Mouse (Mus musculus) kidney, postnatal 0 days (tissue): Measurements from ENCODE around the gene Tmem240. TPM values are rescaled to one million over a fixed set of nuclear protein-coding genes. Genes with fewer than 3 reads are reported as not detected.
"Not testable (repeated sequence)": the region's sequence is repeated elsewhere in the genome, so short reads cannot be mapped to it uniquely, and the experiment has no call there.

Source experiments
- ATAC-seq: fragments of 200-750 bp; cut with Nextera tagmentation; replicated peaks from 2 replicates; pipeline ENCODE4 v1.8.0; 2017; ENCODE audit warnings: low read depth, moderate number of reproducible peaks, moderate TSS enrichment, moderate library complexity; ENCODE audit not compliant: low FRiP score
- DNase-seq: peaks from one replicate; pipeline ENCODE4 v3.0.0-alpha.2; 2016; ENCODE audit warnings: low spot score
- H3K27ac ChIP-seq: fragments of 300-500 bp; sonication (generic); 2 replicates; pipeline ENCODE4 v1.5.1; 2014; ENCODE audit warnings: mild to moderate bottlenecking
- H3K27me3 ChIP-seq: fragments of 300-500 bp; sonication (generic); 2 replicates; pipeline ENCODE4 v1.6.1; 2014; ENCODE audit warnings: low read length, mixed read lengths; ENCODE audit not compliant: insufficient read depth
- H3K36me3 ChIP-seq: fragments of 300-500 bp; sonication (generic); 2 replicates; pipeline ENCODE4 v1.6.1; 2014; ENCODE audit warnings: low read length, mixed read lengths; ENCODE audit not compliant: insufficient read depth
- H3K4me1 ChIP-seq: fragments of 300-500 bp; sonication (generic); replicated peaks from 2 replicates; pipeline ENCODE4 v1.6.1; 2014; ENCODE audit warnings: antibody characterized with exemption, low read length, mixed read lengths; ENCODE audit not compliant: insufficient read depth
- H3K4me2 ChIP-seq: fragments of 300-500 bp; sonication (generic); 2 replicates; pipeline ENCODE4 v1.6.1; 2014; ENCODE audit warnings: mild to moderate bottlenecking, low read length, moderate library complexity, mixed read lengths
- H3K4me3 ChIP-seq: fragments of 300-500 bp; sonication (generic); replicated peaks from 2 replicates; pipeline ENCODE4 v1.5.1; 2014; ENCODE audit warnings: low read depth, low read length
- H3K9ac ChIP-seq: fragments of 300-500 bp; sonication (generic); 2 replicates; pipeline ENCODE4 v1.6.1; 2014; ENCODE audit warnings: low read depth, low read length
- H3K9me3 ChIP-seq: fragments of 300-500 bp; sonication (generic); replicated peaks from 2 replicates; pipeline ENCODE4 v1.6.1; 2016; ENCODE audit warnings: low read length, inconsistent platforms, mixed read lengths
- CTCF ChIP-seq: IDR thresholded peaks from 2 replicates; pipeline ENCODE4 v1.5.1; 2016; ENCODE audit warnings: antibody characterized with exemption, low read depth, mild to moderate bottlenecking, moderate library complexity
- WGBS: fragments of 180-500 bp; shearing (Covaris S2); extraction: QIAGEN DNeasy Blood & Tissue Kit; methylation state at CpG from one replicate; pipeline ENCODE4 v1.1.7; 2014; 5-methylcytosine and 5-hydroxymethylcytosine counted together
- polyA plus RNA-seq: library from polyadenylated mRNA; unstranded; fragments of >200 nt; fragmentation: Nextera tagmentation; extraction: Ambion mirVana; gene quantifications from 2 replicates; pipeline ENCODE4 v1.2.1, GENCODE M21; 2015

Gene Tmem240
- polyA plus RNA-seq, 1 experiment from 2014 or later, result 0.47 TPM

- no peak for TF ChIP-seq CTCF
- Histone ChIP-seq H3K9ac (no peak overlapping the region), H3K4me2 (no peak overlapping the region), H3K27ac (no peak overlapping the region), H3K4me1 (peaks cover 6% of the 10 kb centered on the region; the same call in 1 of the 2 replicates), H3K9me3 (no peaks in the 10 kb centered on the region), H3K27me3 (no peaks in the 10 kb centered on the region), H3K4me3 (no peak overlapping the region), H3K36me3 (peaks cover 34% of the 10 kb centered on the region; the same call in 1 of the 2 replicates)
- DNase-seq, result no peak
- no peak for ATAC-seq
- 83% methylated on average over 6 of the region's 6 CpGs for WGBS
Measured at GRCm38 (mm10) chr4:155739152-155739551, 4.6 kb downstream of the Tmem240 start.

- no peak overlapping the region for H3K4me3 ChIP-seq
- DNase-seq (no peak), ATAC-seq (no peak)
- no peak for TF ChIP-seq CTCF
- H3K36me3 ChIP-seq, result peaks cover 43% of the 10 kb centered on the region
- H3K9ac ChIP-seq, result no peak overlapping the region
- no peaks in the 10 kb centered on the region for H3K27me3 ChIP-seq
- no peaks in the 10 kb centered on the region for H3K9me3 ChIP-seq
- H3K27ac ChIP-seq, result no peak overlapping the region
- no peak overlapping the region for H3K4me2 ChIP-seq
- WGBS, result 80% methylated on average over 37 of the region's 37 CpGs
- peaks cover 6% of the 10 kb centered on the region; the same call in 1 of the 2 replicates for H3K4me1 ChIP-seq
Measured at GRCm38 (mm10) chr4:155739741-155740636, 5.4 kb downstream of the Tmem240 start.

DNA sequence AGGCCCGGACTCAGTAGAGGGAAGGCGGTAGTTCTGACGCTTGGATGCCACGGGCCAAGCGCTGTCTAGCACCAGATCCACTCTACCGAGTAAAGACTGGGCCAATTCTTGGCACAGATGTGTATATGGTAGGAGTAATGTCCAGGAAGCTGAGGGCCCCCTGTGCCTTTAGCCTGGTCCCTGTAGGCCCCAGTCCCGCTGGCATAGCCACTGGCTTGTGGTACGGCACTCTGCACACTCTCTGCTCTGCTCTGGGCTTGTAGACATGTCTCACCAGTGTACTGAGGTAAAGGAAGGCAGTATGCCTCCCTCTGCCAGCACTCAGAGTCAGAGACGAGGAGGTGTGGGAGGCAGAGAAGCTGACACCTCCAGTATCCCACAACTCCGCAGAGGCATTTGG is 6.1 kb downstream of the Tmem240 start:
- DNase-seq, H3K27me3 ChIP-seq, H3K9ac ChIP-seq, H3K9me3 ChIP-seq, H3K4me3 ChIP-seq, H3K27ac ChIP-seq, ATAC-seq, H3K4me2 ChIP-seq, H3K4me1 ChIP-seq: not testable (repeated sequence)
- 77% methylated on average over 10 of the region's 10 CpGs for WGBS
- H3K36me3 ChIP-seq, result peaks cover 49% of the 10 kb centered on the region

GRCm38 (mm10) chr4:155742684-155743083 is 8.1 kb downstream of the Tmem240 start:
- 93% methylated on average over 5 of the region's 5 CpGs for WGBS
- Histone ChIP-seq H3K4me1 (no peaks in the 10 kb centered on the region), H3K9ac (no peak overlapping the region), H3K27me3 (no peaks in the 10 kb centered on the region), H3K27ac (no peak overlapping the region), H3K4me2 (no peak overlapping the region), H3K36me3 (peaks cover 61% of the 10 kb centered on the region), H3K4me3 (no peak overlapping the region), H3K9me3 (no peaks in the 10 kb centered on the region)
- TF ChIP-seq CTCF, result no peak
- DNase-seq (no peak), ATAC-seq (no peak)

- no peak for TF ChIP-seq CTCF
- Histone ChIP-seq H3K9me3 (no peaks in the 10 kb centered on the region), H3K4me2 (no peak overlapping the region), H3K4me1 (no peaks in the 10 kb centered on the region), H3K9ac (no peak overlapping the region), H3K27me3 (no peaks in the 10 kb centered on the region), H3K27ac (no peak overlapping the region), H3K36me3 (peaks cover 75% of the 10 kb centered on the region), H3K4me3 (no peak overlapping the region)
- WGBS, result 85% methylated on average over 8 of the region's 8 CpGs
- DNase-seq (no peak), ATAC-seq (no peak)
Measured at GRCm38 (mm10) chr4:155744474-155744873, 9.9 kb downstream of the Tmem240 start.

GRCm38 (mm10) chr4:155745136-155745535 is 10.5 kb downstream of the Tmem240 start:
- H3K4me3 ChIP-seq, result no peak overlapping the region
- H3K9ac ChIP-seq, result no peak overlapping the region
- DNase-seq, result no peak
- no peak overlapping the region for H3K27ac ChIP-seq
- no peak overlapping the region for H3K4me2 ChIP-seq
- ATAC-seq, result no peak
- H3K27me3 ChIP-seq, result no peaks in the 10 kb centered on the region
- no peaks in the 10 kb centered on the region for H3K4me1 ChIP-seq
- no peaks in the 10 kb centered on the region for H3K9me3 ChIP-seq
- no peak for TF ChIP-seq CTCF
- WGBS, result 89% methylated on average over 5 of the region's 5 CpGs
- H3K36me3 ChIP-seq, result peaks cover 76% of the 10 kb centered on the region
